Mouse (Mus musculus) midbrain, embryonic 13.5 days (tissue): ENCODE measurements around the gene Pde4c. TPM values are rescaled to one million over a fixed set of nuclear protein-coding genes. Genes with fewer than 3 reads are reported as not detected.
A peak's percentile ranks its signal among the peaks of the same experiment; 100 is the strongest.

Experiments
- ATAC-seq: fragments of 200-750 bp; cut with Nextera tagmentation; 2 replicates; pipeline ENCODE4 v1.8.0; 2017; ENCODE audit warnings: mild to moderate bottlenecking, moderate TSS enrichment, moderate library complexity
- H3K27ac ChIP-seq: fragments of 300-500 bp; sonication (generic); 2 replicates; pipeline ENCODE4 v1.5.1; 2015; ENCODE audit warnings: inconsistent platforms, mild to moderate bottlenecking, moderate library complexity
- H3K27me3 ChIP-seq: fragments of 300-500 bp; sonication (generic); 2 replicates; pipeline ENCODE4 v1.6.1; 2015; ENCODE audit warnings: mild to moderate bottlenecking, inconsistent platforms
- H3K36me3 ChIP-seq: fragments of 300-500 bp; sonication (generic); 2 replicates; pipeline ENCODE4 v1.6.1; 2015; ENCODE audit warnings: mild to moderate bottlenecking, inconsistent platforms
- H3K4me1 ChIP-seq: fragments of 300-500 bp; sonication (generic); replicated peaks from 2 replicates; pipeline ENCODE4 v1.6.1; 2015; ENCODE audit warnings: inconsistent platforms
- H3K4me2 ChIP-seq: fragments of 300-500 bp; sonication (generic); replicated peaks from 2 replicates; pipeline ENCODE4 v1.6.1; 2015; ENCODE audit warnings: moderate library complexity, mild to moderate bottlenecking, inconsistent platforms
- H3K4me3 ChIP-seq: fragments of 300-500 bp; sonication (generic); replicated peaks from 2 replicates; pipeline ENCODE4 v1.5.1; 2015; ENCODE audit warnings: mild to moderate bottlenecking, inconsistent platforms
- H3K9ac ChIP-seq: fragments of 300-500 bp; sonication (generic); replicated peaks from 2 replicates; pipeline ENCODE4 v1.6.1; 2015; ENCODE audit warnings: mild to moderate bottlenecking, inconsistent platforms
- H3K9me3 ChIP-seq: fragments of 300-500 bp; sonication (generic); 2 replicates; pipeline ENCODE4 v1.6.1; 2016; ENCODE audit warnings: mild to moderate bottlenecking, inconsistent platforms
- WGBS: fragments of 180-500 bp; shearing (Covaris S2); methylation state at CpG from one replicate; pipeline ENCODE4 v1.1.7; 2015; 5-methylcytosine and 5-hydroxymethylcytosine counted together
- polyA plus RNA-seq: library from polyadenylated mRNA; unstranded; fragments of >200 nt; fragmentation: Nextera tagmentation; extraction: Ambion mirVana; gene quantifications from 2 replicates; pipeline ENCODE4 v1.2.1, GENCODE M21; 2015

The Pde4c gene
- polyA plus RNA-seq, 1 experiment from 2014 or later = 0.15 TPM

- no peak for ATAC-seq
- Histone ChIP-seq H3K4me2 (peak overlapping the region; percentile 54), H3K9ac (peak overlapping the region; percentile 60), H3K4me3 (peak overlapping the region; percentile 27), H3K27ac (no peak overlapping the region), H3K9me3 (no peaks in the 10 kb centered on the region), H3K36me3 (peaks cover 45% of the 10 kb centered on the region), H3K4me1 (peaks cover 18% of the 10 kb centered on the region), H3K27me3 (peaks cover 21% of the 10 kb centered on the region)
- WGBS = 10% methylated on average over 21 of the region's 21 CpGs
Observed at GRCm38 (mm10) chr8:70766571-70767440, 43.3 kb downstream of the Pde4c start.

- Histone ChIP-seq H3K4me1 (peaks cover 18% of the 10 kb centered on the region), H3K27me3 (peaks cover 21% of the 10 kb centered on the region), H3K27ac (no peak overlapping the region), H3K4me2 (no peak overlapping the region), H3K9me3 (no peaks in the 10 kb centered on the region), H3K4me3 (no peak overlapping the region), H3K36me3 (peaks cover 52% of the 10 kb centered on the region), H3K9ac (0 out of 2 replicates have a peak overlapping the region, but pooled peaks have one; percentile 8)
- 81% methylated on average over 6 of the region's 6 CpGs for WGBS
- ATAC-seq = no peak
Observed at GRCm38 (mm10) chr8:70767503-70767902, 44.0 kb downstream of the Pde4c start.

GRCm38 (mm10) chr8:70768231-70768776 is 44.8 kb downstream of the Pde4c start:
- ATAC-seq = no peak

GRCm38 (mm10) chr8:70768956-70769355 is 45.4 kb downstream of the Pde4c start:
- no peak overlapping the region for H3K4me3 ChIP-seq
- 87% methylated on average over 16 of the region's 16 CpGs for WGBS
- H3K27ac ChIP-seq = no peak overlapping the region
- peak; percentile 18 for ATAC-seq
- H3K9ac ChIP-seq = no peak overlapping the region
- no peak overlapping the region for H3K4me2 ChIP-seq
- H3K36me3 ChIP-seq = peaks cover 67% of the 10 kb centered on the region
- peaks cover 21% of the 10 kb centered on the region for H3K27me3 ChIP-seq
- H3K4me1 ChIP-seq = peaks cover 29% of the 10 kb centered on the region
- H3K9me3 ChIP-seq = no peaks in the 10 kb centered on the region

More at GRCm38 (mm10) chr8:70768231-70768776, 44.8 kb downstream of the Pde4c start:
- H3K4me2 ChIP-seq = no peak overlapping the region
- H3K9ac ChIP-seq = no peak overlapping the region
- H3K27me3 ChIP-seq = peaks cover 21% of the 10 kb centered on the region
- H3K9me3 ChIP-seq = no peaks in the 10 kb centered on the region
- H3K36me3 ChIP-seq = peaks cover 60% of the 10 kb centered on the region
- no peak overlapping the region for H3K4me3 ChIP-seq
- H3K4me1 ChIP-seq = peaks cover 23% of the 10 kb centered on the region
- H3K27ac ChIP-seq = no peak overlapping the region
- WGBS = 95% methylated on average over 32 of the region's 32 CpGs

- H3K4me2 ChIP-seq = no peak overlapping the region
- H3K27me3 ChIP-seq = peaks cover 21% of the 10 kb centered on the region
- H3K9ac ChIP-seq = no peak overlapping the region
- peak; percentile 71 for ATAC-seq
- H3K27ac ChIP-seq = no peak overlapping the region
- no peak overlapping the region for H3K4me3 ChIP-seq
- H3K36me3 ChIP-seq = peaks cover 68% of the 10 kb centered on the region
- H3K4me1 ChIP-seq = peaks cover 33% of the 10 kb centered on the region
- 6% methylated on average over 26 of the region's 26 CpGs for WGBS
- no peaks in the 10 kb centered on the region for H3K9me3 ChIP-seq
Observed at GRCm38 (mm10) chr8:70769359-70769758, 45.8 kb downstream of the Pde4c start.

GRCm38 (mm10) chr8:70769858-70770257 is 46.3 kb downstream of the Pde4c start:
- Histone ChIP-seq H3K27ac (no peak overlapping the region), H3K4me3 (no peak overlapping the region), H3K4me2 (no peak overlapping the region), H3K4me1 (peaks cover 38% of the 10 kb centered on the region), H3K27me3 (peaks cover 21% of the 10 kb centered on the region), H3K36me3 (peaks cover 73% of the 10 kb centered on the region), H3K9me3 (no peaks in the 10 kb centered on the region), H3K9ac (no peak overlapping the region; the same call in 1 of the 2 replicates)
- WGBS = 74% methylated on average over 12 of the region's 12 CpGs
- no peak for ATAC-seq

- peaks cover 19% of the 10 kb centered on the region for H3K27me3 ChIP-seq
- WGBS = 95% methylated on average over 13 of the region's 13 CpGs
- H3K4me3 ChIP-seq = no peak overlapping the region
- no peak overlapping the region for H3K9ac ChIP-seq
- H3K4me2 ChIP-seq = no peak overlapping the region
- ATAC-seq = no peak
- no peak overlapping the region for H3K27ac ChIP-seq
- peaks cover 74% of the 10 kb centered on the region for H3K36me3 ChIP-seq
- H3K4me1 ChIP-seq = peaks cover 46% of the 10 kb centered on the region
- no peaks in the 10 kb centered on the region for H3K9me3 ChIP-seq
Observed at GRCm38 (mm10) chr8:70770748-70771147, 47.2 kb downstream of the Pde4c start.

GRCm38 (mm10) chr8:70771217-70771616 is 47.7 kb downstream of the Pde4c start:
- H3K9ac ChIP-seq = no peak overlapping the region

GRCm38 (mm10) chr8:70772075-70772474 is 48.6 kb downstream of the Pde4c start:
- H3K9me3 ChIP-seq = no peaks in the 10 kb centered on the region
- no peak overlapping the region for H3K27ac ChIP-seq
- H3K4me3 ChIP-seq = no peak overlapping the region
- H3K4me1 ChIP-seq = peaks cover 36% of the 10 kb centered on the region
- ATAC-seq = no peak
- 96% methylated on average over 13 of the region's 13 CpGs for WGBS
- H3K36me3 ChIP-seq = peaks cover 74% of the 10 kb centered on the region
- H3K4me2 ChIP-seq = no peak overlapping the region
- no peak overlapping the region for H3K9ac ChIP-seq
- peaks cover 8% of the 10 kb centered on the region for H3K27me3 ChIP-seq

More at GRCm38 (mm10) chr8:70771217-70771616, 47.7 kb downstream of the Pde4c start:
- no peaks in the 10 kb centered on the region for H3K9me3 ChIP-seq
- 92% methylated on average over 7 of the region's 7 CpGs for WGBS
- H3K27ac ChIP-seq = no peak overlapping the region
- H3K4me2 ChIP-seq = no peak overlapping the region
- peaks cover 74% of the 10 kb centered on the region for H3K36me3 ChIP-seq
- peaks cover 45% of the 10 kb centered on the region for H3K4me1 ChIP-seq
- ATAC-seq = no peak
- H3K27me3 ChIP-seq = peaks cover 15% of the 10 kb centered on the region
- H3K4me3 ChIP-seq = no peak overlapping the region

GRCm38 (mm10) chr8:70772890-70773289 is 49.4 kb downstream of the Pde4c start:
- peaks cover 41% of the 10 kb centered on the region for H3K4me1 ChIP-seq
- no peak overlapping the region for H3K4me3 ChIP-seq
- no peaks in the 10 kb centered on the region for H3K9me3 ChIP-seq
- no peak overlapping the region for H3K4me2 ChIP-seq
- H3K27me3 ChIP-seq = peaks cover under 1% of the 10 kb centered on the region; the same call in 1 of the 2 replicates
- ATAC-seq = no peak
- H3K27ac ChIP-seq = 0 out of 2 replicates have a peak overlapping the region, but pooled peaks have one; percentile 60
- peaks cover 69% of the 10 kb centered on the region for H3K36me3 ChIP-seq
- WGBS = 92% methylated on average over 9 of the region's 9 CpGs
- peak overlapping the region; percentile 98 for H3K9ac ChIP-seq

- Histone ChIP-seq H3K9ac (peak overlapping the region; percentile 98), H3K27me3 (no peaks in the 10 kb centered on the region), H3K36me3 (peaks cover 68% of the 10 kb centered on the region), H3K9me3 (no peaks in the 10 kb centered on the region), H3K4me2 (peak overlapping the region; percentile 21), H3K4me1 (peaks cover 46% of the 10 kb centered on the region), H3K27ac (peak overlapping the region; percentile 60; the same call in 1 of the 2 replicates), H3K4me3 (no peak overlapping the region)
- no peak for ATAC-seq
- WGBS = 81% methylated on average over 5 of the region's 5 CpGs
Observed at GRCm38 (mm10) chr8:70773410-70773809, 49.9 kb downstream of the Pde4c start.

- Histone ChIP-seq H3K4me1 (peaks cover 50% of the 10 kb centered on the region), H3K27ac (peak overlapping the region; percentile 60; the same call in 1 of the 2 replicates), H3K9ac (peak overlapping the region; percentile 98), H3K4me2 (peak overlapping the region; percentile 21), H3K36me3 (peaks cover 67% of the 10 kb centered on the region), H3K4me3 (0 out of 2 replicates have a peak overlapping the region, but pooled peaks have one; percentile 82), H3K27me3 (no peaks in the 10 kb centered on the region), H3K9me3 (no peaks in the 10 kb centered on the region)
- ATAC-seq = no peak
- 77% methylated on average over 9 of the region's 9 CpGs for WGBS
Observed at GRCm38 (mm10) chr8:70773833-70774232, 50.3 kb downstream of the Pde4c start.
